Mouse (Mus musculus): ENCODE data around the gene Nat10.

The Nat10 gene

GRCm38 (mm10) chr2:103746761-103747160, 14.3 kb downstream of the Nat10 start:
- intact Hi-C loops (cut with DNase I): loop anchor here (10.0 kb wide), 1 partner anchor 258 kb away; no protein-coding TSS in a partner anchor

DNA sequence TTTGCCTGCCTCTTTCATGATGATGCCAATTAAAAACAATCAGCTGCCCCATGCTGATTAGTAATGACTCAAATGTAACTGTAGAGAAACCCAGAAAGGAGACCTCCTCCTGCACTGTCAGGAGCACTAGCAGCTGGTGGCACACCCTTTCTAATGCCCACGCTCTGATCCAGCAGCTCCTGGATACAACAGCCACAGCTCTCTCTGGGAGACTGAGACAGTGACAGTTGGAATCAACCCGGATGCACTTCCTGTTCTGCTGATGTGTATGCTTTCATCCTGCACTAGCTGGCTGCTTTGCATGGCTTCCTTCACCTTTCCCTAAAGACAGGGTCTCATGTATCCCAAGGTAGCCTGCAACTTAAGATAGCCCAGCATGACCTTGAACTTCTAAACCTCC, 15.0 kb downstream of the Nat10 start:
- intact Hi-C loops (cut with DNase I): loop anchor here (10.0 kb wide), 1 partner anchor 259 kb away; no protein-coding TSS in a partner anchor

DNA sequence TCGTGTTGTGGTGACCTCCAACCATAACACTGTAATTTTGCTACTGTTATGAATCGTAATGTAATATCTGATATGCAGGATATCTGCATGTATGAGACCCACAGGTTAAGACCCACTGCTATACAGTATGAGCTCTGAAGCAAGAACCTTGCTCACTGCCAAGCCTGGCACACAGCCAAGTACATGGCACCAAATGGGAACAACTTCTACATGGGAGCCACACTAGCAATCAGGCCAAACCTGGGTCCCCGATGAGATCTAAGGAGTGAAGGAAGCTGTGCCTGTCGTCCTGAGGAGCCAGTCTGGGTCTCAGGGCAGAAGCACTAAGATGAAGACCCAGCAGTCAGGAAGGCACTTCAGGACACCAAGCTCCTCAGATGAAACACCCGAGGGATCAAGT, 15.6 kb downstream of the Nat10 start:
- intact Hi-C loops (cut with DNase I): loop anchor here (10.0 kb wide), 1 partner anchor 259 kb away; no protein-coding TSS in a partner anchor

GRCm38 (mm10) chr2:103743988-103744387, 17.1 kb downstream of the Nat10 start:
- intact Hi-C loops (cut with DNase I): loop anchor here (10.0 kb wide), 1 partner anchor 261 kb away; no protein-coding TSS in a partner anchor

GRCm38 (mm10) chr2:103743536-103743935, 17.5 kb downstream of the Nat10 start:
- intact Hi-C loops (cut with DNase I): loop anchor here (10.0 kb wide), 1 partner anchor 261 kb away; no protein-coding TSS in a partner anchor

- intact Hi-C loops (cut with DNase I): loop anchor here (10.0 kb wide), 1 partner anchor 262 kb away; no protein-coding TSS in a partner anchor
These were observed 18.2 kb downstream of the Nat10 start for GRCm38 (mm10) chr2:103742821-103743220.

GRCm38 (mm10) chr2:103731423-103731822, 29.6 kb downstream of the Nat10 start:
- intact Hi-C loops (cut with DNase I): no loop called here

DNA sequence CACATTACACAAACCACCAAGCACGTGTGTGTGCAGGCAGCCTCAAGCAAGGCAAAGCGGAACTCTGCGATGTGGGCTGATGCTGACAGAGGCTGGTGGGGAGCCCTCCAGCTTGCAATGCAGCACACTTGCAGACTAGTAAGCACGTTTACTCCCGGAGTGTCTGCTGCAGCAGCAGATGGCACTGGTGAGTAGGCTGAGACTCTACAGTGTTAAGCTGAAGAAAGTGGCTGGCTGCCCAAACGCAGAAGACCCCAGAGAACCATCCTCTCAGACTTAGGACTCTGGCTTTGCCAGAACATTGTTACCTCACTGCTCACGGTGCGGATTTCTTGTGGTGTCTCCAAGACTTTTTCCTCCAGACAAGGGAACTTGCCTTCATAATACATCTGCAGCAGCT, 30.1 kb downstream of the Nat10 start:
- intact Hi-C loops (cut with DNase I): no loop called here

- intact Hi-C loops (cut with DNase I): loop anchor here (5.0 kb wide), 1 partner anchor 261 kb away; no protein-coding TSS in a partner anchor
These were observed 33.0 kb downstream of the Nat10 start for GRCm38 (mm10) chr2:103728027-103728540.

DNA sequence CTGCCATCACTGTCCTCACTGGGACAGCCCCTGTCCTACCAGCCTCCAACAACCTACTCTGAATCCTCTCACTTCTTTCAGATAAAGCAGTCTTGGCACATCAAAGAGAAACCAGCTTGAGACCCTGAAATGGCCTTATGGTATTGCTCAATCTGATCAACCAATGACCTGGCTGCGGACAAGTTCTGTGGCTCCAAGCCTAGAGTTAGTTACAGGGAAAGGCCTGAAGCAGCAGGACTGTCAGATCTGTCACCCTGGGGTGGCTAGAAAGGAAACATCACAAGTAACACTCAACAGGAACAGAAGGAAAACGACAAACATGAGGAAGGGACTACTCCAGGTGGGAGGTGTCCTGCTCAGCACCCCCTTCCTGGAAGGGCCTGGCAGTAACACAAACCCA, 36.5 kb downstream of the Nat10 start:
- intact Hi-C loops (cut with DNase I): no loop called here

DNA sequence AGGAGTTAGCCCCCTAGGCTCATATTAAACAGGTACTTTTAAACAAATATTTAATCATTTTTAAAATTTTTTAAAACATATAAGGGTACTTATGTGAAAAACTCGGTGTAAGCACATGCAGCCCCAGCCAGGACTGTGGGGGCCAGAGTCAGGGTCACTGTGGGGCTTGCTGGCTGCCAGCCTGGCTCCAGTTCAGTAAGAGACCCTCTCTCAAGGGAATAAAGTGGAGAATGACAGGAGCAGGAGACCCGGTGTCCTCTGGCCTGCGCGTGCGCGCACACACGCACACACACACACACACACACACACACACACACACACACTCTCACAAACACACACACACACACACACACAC, 41.8 kb downstream of the Nat10 start:
- intact Hi-C loops (cut with DNase I): loop anchor here (2.0 kb wide), 1 partner anchor 154 kb away; no protein-coding TSS in a partner anchor

DNA sequence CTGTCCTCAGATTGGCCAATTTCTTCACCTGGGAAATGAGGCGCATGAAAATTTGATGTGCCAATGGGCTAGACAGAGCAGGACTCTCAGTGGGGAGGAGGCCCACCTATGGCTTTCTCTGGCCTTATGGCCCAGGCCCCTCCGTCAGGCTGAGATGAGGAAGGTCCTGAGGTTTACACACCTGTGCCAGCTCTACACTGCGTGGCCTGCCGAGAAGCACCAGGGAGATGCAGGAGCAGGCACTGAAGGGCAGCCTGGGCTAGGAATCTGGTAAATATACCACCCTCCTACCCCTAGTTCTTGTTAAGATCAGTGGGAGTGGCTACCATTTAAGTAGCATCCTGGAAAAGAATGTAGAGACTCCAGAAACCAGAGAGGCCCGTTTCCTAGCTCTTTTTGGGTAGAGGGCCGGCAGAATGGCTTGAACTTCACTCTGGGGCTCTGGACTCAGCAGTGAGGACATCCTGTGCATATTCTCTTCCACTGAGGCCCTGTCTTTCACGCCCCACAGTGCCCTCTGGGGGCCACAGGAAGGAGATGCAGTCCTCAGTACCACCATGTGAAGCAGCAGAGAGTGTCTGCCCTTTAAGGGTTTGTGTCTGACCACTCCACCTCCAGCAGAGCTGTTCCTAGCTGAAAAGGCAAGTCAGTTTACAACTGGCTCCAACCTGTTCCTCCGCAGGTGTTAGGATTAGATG, 42.3 kb downstream of the Nat10 start:
- intact Hi-C loops (cut with DNase I): loop anchor here (2.0 kb wide), 1 partner anchor 154 kb away; no protein-coding TSS in a partner anchor

GRCm38 (mm10) chr2:103714412-103714811, 46.7 kb downstream of the Nat10 start:
- intact Hi-C loops (cut with DNase I): no loop called here

DNA sequence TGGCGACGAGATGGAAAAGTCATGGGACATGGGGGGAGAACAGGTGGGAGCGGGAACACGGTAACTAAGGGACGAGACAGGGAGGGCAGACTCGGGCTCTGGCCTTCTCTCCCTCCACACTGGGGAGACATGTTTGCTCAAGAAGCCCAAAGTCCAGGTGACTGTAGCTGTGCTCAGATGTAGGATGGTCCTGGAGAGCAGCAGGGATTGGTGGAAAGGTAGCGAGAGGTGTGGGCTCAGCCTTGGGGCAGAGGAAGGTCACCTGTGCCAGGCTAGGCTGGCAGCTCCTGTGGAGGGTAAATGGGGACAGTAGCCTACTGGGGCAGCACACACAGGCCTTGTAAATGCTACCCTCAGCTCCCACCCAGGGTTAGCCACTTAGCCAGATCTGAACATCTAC, 47.2 kb downstream of the Nat10 start:
- intact Hi-C loops (cut with DNase I): no loop called here

DNA sequence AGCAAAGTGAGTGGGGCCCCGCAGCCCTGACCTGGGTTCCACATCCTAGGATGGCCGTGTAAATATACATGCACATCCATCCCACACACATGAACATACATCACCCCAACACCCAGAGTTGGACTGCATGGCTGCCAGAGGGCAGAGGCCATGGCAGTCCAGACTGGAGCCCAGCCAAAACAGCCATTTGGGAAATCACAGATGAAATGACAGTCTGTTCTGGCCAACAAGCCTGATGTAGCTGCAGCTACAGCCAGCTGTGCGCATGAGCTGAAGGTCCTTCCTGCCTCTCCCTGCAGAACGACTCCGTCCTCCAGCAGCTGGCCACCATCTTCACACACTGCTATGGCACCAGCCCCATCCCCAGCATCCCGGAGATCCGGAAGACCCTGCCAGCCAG, 50.2 kb downstream of the Nat10 start:
- intact Hi-C loops (cut with DNase I): no loop called here

DNA sequence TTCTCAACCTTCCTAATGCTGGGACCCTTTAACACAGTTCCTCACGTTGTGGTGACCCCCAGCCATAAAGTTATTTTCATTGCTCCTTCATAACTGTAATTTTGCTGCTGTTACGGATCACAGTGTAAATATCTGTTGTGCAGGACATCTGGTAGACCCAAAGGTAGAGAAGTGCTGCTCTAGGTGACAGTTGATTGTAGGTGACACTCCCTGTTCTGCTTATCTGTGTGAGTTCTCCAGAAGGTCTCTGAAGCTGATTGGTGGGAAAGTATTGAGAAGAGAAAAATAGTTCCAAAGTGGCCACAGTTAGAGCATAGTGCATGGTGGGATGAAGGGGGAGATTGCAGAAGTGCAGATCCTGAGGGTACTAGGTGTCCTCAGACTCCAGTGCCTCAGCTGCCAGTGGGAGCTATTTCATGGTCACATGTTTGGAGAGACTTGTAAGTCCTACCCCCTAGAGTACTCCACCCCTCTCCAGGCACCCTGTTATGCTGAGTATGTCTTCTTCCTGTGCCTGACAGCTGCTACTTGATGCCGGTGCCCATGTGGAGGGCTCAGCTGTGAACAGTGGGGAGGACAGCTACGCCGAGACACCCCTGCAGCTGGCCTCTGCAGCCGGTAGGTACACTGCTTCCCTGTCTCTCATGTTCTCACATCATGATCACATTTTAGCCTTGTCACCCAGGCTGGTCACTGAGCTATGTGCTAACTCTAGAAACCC, 53.9 kb downstream of the Nat10 start:
- intact Hi-C loops (cut with DNase I): no loop called here

GRCm38 (mm10) chr2:103706226-103706625, 54.8 kb downstream of the Nat10 start:
- intact Hi-C loops (cut with DNase I): no loop called here

GRCm38 (mm10) chr2:103705826-103706225, 55.2 kb downstream of the Nat10 start:
- intact Hi-C loops (cut with DNase I): no loop called here

DNA sequence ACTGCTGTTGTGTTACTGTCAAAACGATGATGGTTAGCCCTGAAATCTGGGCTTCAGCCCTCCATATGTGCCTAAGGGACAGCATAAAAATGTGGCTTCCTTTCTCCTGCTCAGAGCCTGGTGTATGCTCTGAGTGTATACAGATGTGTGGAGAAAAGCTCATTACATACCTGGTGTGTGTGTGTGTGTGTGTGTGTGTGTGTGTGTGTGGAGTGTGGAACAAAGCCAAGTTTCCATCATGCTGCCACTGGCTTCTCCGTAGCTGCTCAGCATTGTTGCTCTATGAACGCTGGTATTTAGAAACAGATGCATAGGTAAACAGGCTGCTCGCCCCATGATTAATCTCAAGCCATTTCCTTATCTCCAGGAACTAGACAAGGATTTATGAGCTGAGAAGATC, 57.2 kb downstream of the Nat10 start:
- intact Hi-C loops (cut with DNase I): no loop called here

DNA sequence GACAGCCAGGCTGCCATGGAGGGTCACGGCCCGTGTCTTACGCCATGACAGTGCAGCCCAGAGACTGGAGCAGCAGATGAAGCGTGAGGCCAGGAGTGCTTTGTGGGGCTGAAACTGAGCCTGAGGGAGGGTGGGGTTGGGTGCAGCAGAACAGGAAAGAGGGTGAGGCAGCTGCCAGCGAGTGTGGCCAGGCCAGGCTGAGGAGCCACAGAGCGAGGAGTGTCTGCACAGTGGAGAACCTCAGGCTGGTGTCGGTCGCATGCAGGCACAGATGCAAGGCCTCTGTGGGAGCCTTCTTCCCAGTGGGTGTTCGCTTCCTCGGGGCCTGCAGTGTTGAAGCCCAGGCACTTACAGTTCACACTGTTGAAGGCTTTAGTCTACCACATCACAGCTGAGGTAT, 57.7 kb downstream of the Nat10 start:
- intact Hi-C loops (cut with DNase I): no loop called here

DNA sequence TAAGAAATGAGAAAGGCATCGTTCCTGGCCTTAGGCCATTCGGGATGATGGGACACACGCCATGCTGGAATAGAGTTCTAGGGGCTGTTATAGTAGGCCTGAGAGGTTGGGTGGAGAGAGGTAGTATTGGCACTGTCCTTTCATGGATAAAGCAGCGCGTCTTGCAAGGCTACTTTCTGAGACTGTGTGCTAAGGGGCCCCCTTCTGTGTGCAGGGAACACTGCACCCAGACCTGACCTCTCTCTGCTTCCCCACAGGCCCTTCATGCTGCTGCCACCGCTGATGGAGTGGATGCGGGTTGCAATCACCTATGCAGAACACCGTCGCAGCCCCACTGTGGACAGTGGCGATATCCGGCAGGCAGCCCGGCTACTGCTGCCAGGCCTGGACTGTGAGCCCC, 60.6 kb downstream of the Nat10 start:
- intact Hi-C loops (cut with DNase I): no loop called here

DNA sequence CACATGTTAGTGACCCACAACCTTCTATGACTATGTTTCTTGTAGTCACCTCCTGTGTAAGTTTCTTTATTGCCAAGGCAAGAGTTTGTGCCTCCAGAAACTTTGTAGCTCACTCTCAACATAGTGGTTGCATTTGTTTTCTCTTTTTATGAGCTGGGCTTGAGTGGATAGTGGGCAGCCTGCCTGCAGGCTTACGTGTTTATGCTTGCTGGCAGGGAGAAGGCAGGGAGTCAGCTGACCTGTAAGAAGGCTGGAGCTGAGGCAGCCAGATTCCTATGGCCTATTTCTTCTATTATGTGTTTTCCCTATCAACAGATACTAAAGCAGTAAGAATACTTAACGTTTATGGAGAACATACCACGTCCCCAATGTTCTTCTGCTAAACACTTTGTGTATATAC, 64.9 kb downstream of the Nat10 start:
- intact Hi-C loops (cut with DNase I): no loop called here
